Mouse (Mus musculus): ENCODE data around the gene Pnkd.

- TF ChIP-seq POLR2A (IDR thresholded peaks at IDR 0.05; ENCODE audit: borderline replicate concordance, extremely low read depth, low read depth, low read length) (no peak), CTCF (IDR thresholded peaks at IDR 0.05; ENCODE audit: insufficient read depth, low read length) (no peak)
Observed at GRCm38 (mm10) chr1:74374980-74375379, 90.2 kb downstream of the Pnkd start, which contains the start of gene Slc11a1.
